8 mouse cellular contexts compared by ENCODE assay signal in genomic region chr10:81641978-81642647, GRCm38 (mm10). TPM values are rescaled to one million over a fixed set of nuclear protein-coding genes. Genes with fewer than 3 reads are reported as not detected.
DNase-seq lines count a peak whose midpoint lies in the region; ATAC-seq and TF ChIP-seq lines count a peak whose summit lies in the region.

No protein-coding gene starts in this region.

- H3K27ac ChIP-seq in kidney, embryonic 16.5 days (ENCODE audit: low read length) = 0 out of 2 replicates have a peak overlapping the region, but pooled peaks have one; percentile 98
- no peak overlapping the region for H3K27ac ChIP-seq in forebrain, embryonic 14.5 days (ENCODE audit: low read depth, low read length)
- no peak overlapping the region for H3K27ac ChIP-seq in liver, embryonic 13.5 days

- H3K4me3 ChIP-seq in kidney, embryonic 16.5 days (ENCODE audit: low read length) = peak overlapping the region; percentile 75; the same call in 1 of the 2 replicates
- H3K4me3 ChIP-seq in forebrain, embryonic 14.5 days (ENCODE audit: low read depth, low read length) = peak overlapping the region; percentile 65; the same call in 1 of the 2 replicates
- H3K4me3 ChIP-seq in liver, embryonic 13.5 days (replicated peaks) = peak overlapping the region; percentile 79
- H3K4me3 ChIP-seq in lung, adult 2 months (replicated peaks; ENCODE audit: extremely low read depth, low read depth, low read length) = no peak overlapping the region

- H3K9ac ChIP-seq in kidney, embryonic 16.5 days (replicated peaks; ENCODE audit: low read length) = peak overlapping the region; percentile 97
- peak overlapping the region; percentile 94 for H3K9ac ChIP-seq in forebrain, embryonic 14.5 days (ENCODE audit: low read length)
- peak overlapping the region; percentile 91 for H3K9ac ChIP-seq in liver, embryonic 13.5 days

- no peaks in the 10 kb centered on the region for H3K9me3 ChIP-seq in kidney, embryonic 16.5 days (ENCODE audit: low read length)
- H3K9me3 ChIP-seq in forebrain, embryonic 14.5 days (replicated peaks; ENCODE audit: control insufficient read depth, low read length) = no peaks in the 10 kb centered on the region
- no peaks in the 10 kb centered on the region for H3K9me3 ChIP-seq in liver, embryonic 13.5 days (replicated peaks)

- no peak for ATAC-seq in kidney, embryonic 16.5 days (ENCODE audit: low FRiP score, low TSS enrichment)
- ATAC-seq in forebrain, embryonic 14.5 days = no peak
- no peak for ATAC-seq in liver, embryonic 13.5 days (ENCODE audit: low read depth)

- peak overlapping the region; percentile 88 for H3K4me2 ChIP-seq in kidney, embryonic 16.5 days (replicated peaks; ENCODE audit: low read depth, low read length)
- H3K4me2 ChIP-seq in forebrain, embryonic 14.5 days (ENCODE audit: low read length) = peak overlapping the region; percentile 92
- peak overlapping the region; percentile 97 for H3K4me2 ChIP-seq in liver, embryonic 13.5 days

- 77% methylated on average over 8 of the region's 8 CpGs for WGBS in kidney, embryonic 16.5 days
- 75% methylated on average over 8 of the region's 8 CpGs for WGBS in forebrain, embryonic 14.5 days
- 77% methylated on average over 8 of the region's 8 CpGs for WGBS in liver, embryonic 13.5 days (ENCODE audit: insufficient replicate concordance)
- WGBS in lung, adult 2 months = 74% methylated on average over 8 of the region's 8 CpGs

- no peaks in the 10 kb centered on the region for H3K27me3 ChIP-seq in kidney, embryonic 16.5 days (ENCODE audit: insufficient read depth, low read length)
- no peaks in the 10 kb centered on the region for H3K27me3 ChIP-seq in forebrain, embryonic 14.5 days (replicated peaks; ENCODE audit: control insufficient read depth, insufficient read depth, low read length)
- peaks cover 4% of the 10 kb centered on the region; the same call in 1 of the 2 replicates for H3K27me3 ChIP-seq in liver, embryonic 13.5 days

- H3K36me3 ChIP-seq in kidney, embryonic 16.5 days (ENCODE audit: insufficient read depth, low read length) = no peaks in the 10 kb centered on the region
- no peaks in the 10 kb centered on the region for H3K36me3 ChIP-seq in forebrain, embryonic 14.5 days (ENCODE audit: control insufficient read depth, insufficient read depth, low read length)
- no peaks in the 10 kb centered on the region for H3K36me3 ChIP-seq in liver, embryonic 13.5 days

- TF ChIP-seq CTCF in lung, adult 2 months (IDR thresholded peaks at IDR 0.05; ENCODE audit: insufficient read depth, low read length) = no peak

- no peak for DNase-seq in kidney, adult 18-20 months
- peak; percentile 78 for DNase-seq in cerebellum, adult 9-11 months
- DNase-seq in forebrain, embryonic 14.5 days (ENCODE audit: low spot score) = no peak
- no peak for DNase-seq in liver, embryonic 13.5 days
- DNase-seq in c-Kit-positive CD71-positive TER-119-positive erythroid progenitor cells, embryonic 14.5 days (ENCODE audit: low spot score) = no peak
- no peak for DNase-seq in gastrocnemius, adult 18-20 months (ENCODE audit: low spot score)
- no peak for DNase-seq in lung, adult 2 months

- peaks cover 14% of the 10 kb centered on the region for H3K4me1 ChIP-seq in kidney, embryonic 16.5 days (ENCODE audit: insufficient read depth, low read length)
- peaks cover 13% of the 10 kb centered on the region for H3K4me1 ChIP-seq in forebrain, embryonic 14.5 days (ENCODE audit: control insufficient read depth, insufficient read depth, low read length)
- H3K4me1 ChIP-seq in liver, embryonic 13.5 days (replicated peaks) = peaks cover 31% of the 10 kb centered on the region
- H3K4me1 ChIP-seq in lung, adult 2 months (ENCODE audit: control insufficient read depth, insufficient read depth, low read length) = peaks cover 9% of the 10 kb centered on the region; the same call in 1 of the 2 replicates

- TF ChIP-seq POLR2A in lung, adult 2 months (IDR thresholded peaks at IDR 0.05; ENCODE audit: borderline replicate concordance, extremely low read depth, low read depth, low read length) = no peak

RNA-seq across cellular contexts. Expression of gene Gm10778, which starts 6.7 kb away (rescaled TPM):
- polyA plus RNA-seq in kidney, embryonic 16.5 days (2015; fragmentation: Nextera tagmentation; extraction: Ambion mirVana) = 5.6 and 6.3 TPM in 2 replicates
- polyA plus RNA-seq in forebrain, embryonic 14.5 days (2014; fragmentation: Nextera tagmentation; extraction: Ambion mirVana) = 5.1 and 7.1 TPM in 2 replicates
- 1.7 and 2.6 TPM in 2 replicates for polyA plus RNA-seq in liver, embryonic 13.5 days (2015; fragmentation: Nextera tagmentation; extraction: Ambion mirVana)
- 1 to 10 TPM; 1.4 to 1.6 TPM for total RNA-seq in gastrocnemius, adult 18-20 months (2021)
- 0.33 and 0.57 TPM in 2 replicates for polyA plus RNA-seq in lung, adult 2 months (2012; rRNA removed)

RNA-seq across cellular contexts. Expression of gene Ankrd24, which starts 13.8 kb away (rescaled TPM):
- 16.0 and 17.6 TPM in 2 replicates for polyA plus RNA-seq in kidney, embryonic 16.5 days (2015; fragmentation: Nextera tagmentation; extraction: Ambion mirVana)
- 5.2 and 6.3 TPM in 2 replicates for polyA plus RNA-seq in forebrain, embryonic 14.5 days (2014; fragmentation: Nextera tagmentation; extraction: Ambion mirVana)
- polyA plus RNA-seq in liver, embryonic 13.5 days (2015; fragmentation: Nextera tagmentation; extraction: Ambion mirVana) = 1.9 and 2.2 TPM in 2 replicates
- total RNA-seq in gastrocnemius, adult 18-20 months (2021) = 10 to 100 TPM; 10.2 to 10.6 TPM
- 22.7 and 28.4 TPM in 2 replicates for polyA plus RNA-seq in lung, adult 2 months (2012; rRNA removed)

RNA-seq across cellular contexts. Expression of gene Sirt6, which starts 14.5 kb away (rescaled TPM):
- polyA plus RNA-seq in kidney, embryonic 16.5 days (2015; fragmentation: Nextera tagmentation; extraction: Ambion mirVana) = 41.8 and 48.4 TPM in 2 replicates
- polyA plus RNA-seq in forebrain, embryonic 14.5 days (2014; fragmentation: Nextera tagmentation; extraction: Ambion mirVana) = 46.0 and 47.4 TPM in 2 replicates
- 10.7 and 10.9 TPM in 2 replicates for polyA plus RNA-seq in liver, embryonic 13.5 days (2015; fragmentation: Nextera tagmentation; extraction: Ambion mirVana)
- total RNA-seq in gastrocnemius, adult 18-20 months (2021) = 1 to 10 TPM; 4.4 to 4.7 TPM
- polyA plus RNA-seq in lung, adult 2 months (2012; rRNA removed) = 33.7 and 36.2 TPM in 2 replicates

RNA-seq across cellular contexts. Expression of gene BC025920, which starts 36.0 kb away (rescaled TPM):
- 0.66 and 0.82 TPM in 2 replicates for polyA plus RNA-seq in kidney, embryonic 16.5 days (2015; fragmentation: Nextera tagmentation; extraction: Ambion mirVana)
- 0.81 and 1.0 TPM in 2 replicates for polyA plus RNA-seq in forebrain, embryonic 14.5 days (2014; fragmentation: Nextera tagmentation; extraction: Ambion mirVana)
- polyA plus RNA-seq in liver, embryonic 13.5 days (2015; fragmentation: Nextera tagmentation; extraction: Ambion mirVana) = 0.50 and 0.56 TPM in 2 replicates
- 1 to 10 TPM; 3.1 to 3.3 TPM for total RNA-seq in gastrocnemius, adult 18-20 months (2021)
- 0.57 and 1.1 TPM in 2 replicates for polyA plus RNA-seq in lung, adult 2 months (2012; rRNA removed)

RNA-seq across cellular contexts. Expression of gene Tle6, which starts 41.2 kb away (rescaled TPM):
- polyA plus RNA-seq in kidney, embryonic 16.5 days (2015; fragmentation: Nextera tagmentation; extraction: Ambion mirVana) = 18.5 and 22.8 TPM in 2 replicates
- 2.4 and 2.5 TPM in 2 replicates for polyA plus RNA-seq in forebrain, embryonic 14.5 days (2014; fragmentation: Nextera tagmentation; extraction: Ambion mirVana)
- polyA plus RNA-seq in liver, embryonic 13.5 days (2015; fragmentation: Nextera tagmentation; extraction: Ambion mirVana) = 7.3 and 7.6 TPM in 2 replicates
- total RNA-seq in gastrocnemius, adult 18-20 months (2021) = 1 to 10 TPM; 4.5 to 6.1 TPM
- 33.3 and 41.6 TPM in 2 replicates for polyA plus RNA-seq in lung, adult 2 months (2012; rRNA removed)
